Mouse (Mus musculus) kidney, adult 2 months (tissue): ENCODE data around the gene Il22ra1. TPM values are rescaled to one million over a fixed set of nuclear protein-coding genes. Genes with fewer than 3 reads are reported as not detected.

Experiments
- DNase-seq: peaks from one replicate; pipeline ENCODE4 v3.0.0; 2021
- H3K27ac ChIP-seq: fragments of 200-500 bp; 2 replicates; pipeline ENCODE4 v1.5.1; 2012; ENCODE audit warnings: low read depth, low read length, control low read depth, inconsistent platforms; ENCODE audit not compliant: insufficient read depth
- H3K27me3 ChIP-seq: fragments of 200-500 bp; replicated peaks from 2 replicates; pipeline ENCODE4 v1.6.1; 2012; ENCODE audit warnings: mild to moderate bottlenecking, moderate library complexity, low read length, inconsistent platforms; ENCODE audit not compliant: control insufficient read depth, insufficient read depth
- H3K36me3 ChIP-seq: fragments of 200-500 bp; 2 replicates; pipeline ENCODE4 v1.6.1; 2012; ENCODE audit warnings: mild to moderate bottlenecking, moderate library complexity, low read length, inconsistent platforms; ENCODE audit not compliant: control insufficient read depth, insufficient read depth
- H3K4me1 ChIP-seq: fragments of 200-500 bp; 2 replicates; pipeline ENCODE4 v1.6.1; 2011; ENCODE audit warnings: low read length; ENCODE audit not compliant: control insufficient read depth, insufficient read depth
- H3K4me3 ChIP-seq: fragments of 200-500 bp; 2 replicates; pipeline ENCODE4 v1.5.1; 2011; ENCODE audit warnings: mild to moderate bottlenecking, low read depth, low read length, control low read depth; ENCODE audit not compliant: insufficient read depth
- CTCF ChIP-seq: fragments of 200-500 bp; conservative IDR thresholded peaks from 2 replicates; pipeline ENCODE4 v1.5.1; 2011; ENCODE audit warnings: low read depth, mild to moderate bottlenecking, control low read depth, low read length, moderate library complexity, mixed read lengths; ENCODE audit not compliant: insufficient read depth, insufficient read length
- POLR2A ChIP-seq: fragments of 200-500 bp; IDR thresholded peaks from one replicate; pipeline ENCODE4 v1.6.1; 2011; ENCODE audit warnings: low read depth, low read length, control low read depth
- WGBS: fragments of 180-500 bp; shearing (Covaris S2); methylation state at CpG from one replicate; pipeline ENCODE4 v1.1.7; 2018; 5-methylcytosine and 5-hydroxymethylcytosine counted together
- polyA plus RNA-seq: library from polyadenylated mRNA; depleted of rRNA; stranded (reverse); fragments of >200 nt; gene quantifications from 2 replicates; pipeline ENCODE4 v1.2.3, GENCODE M21; 2012; rRNA removed

The Il22ra1 gene
- 3.0 and 4.1 TPM in 2 replicates for polyA plus RNA-seq

GRCm38 (mm10) chr4:135727817-135728216 lies at the start of gene Il22ra1:
TSS of gene Il22ra1 (plus strand) at chr4:135728172.
- 34% methylated on average over 14 of the region's 14 CpGs for WGBS
- Histone ChIP-seq H3K27me3 (no peaks in the 10 kb centered on the region), H3K4me1 (no peaks in the 10 kb centered on the region; the same call in 1 of the 2 replicates), H3K27ac (no peak within 1 kb of the TSS), H3K36me3 (no peaks in the 10 kb centered on the region), H3K4me3 (peak within 1 kb of the TSS; percentile 57)
- peak; percentile 95 for DNase-seq
- TF ChIP-seq POLR2A (no peak), CTCF (0 out of 2 replicates have a peak, but pooled peaks have one; percentile 18)

GRCm38 (mm10) chr4:135679316-135679715 lies 48.7 kb upstream of the Il22ra1 start:
- no peak for TF ChIP-seq POLR2A
- TF ChIP-seq CTCF, result no peak
- H3K36me3 ChIP-seq, result no peaks in the 10 kb centered on the region
- no peak overlapping the region for H3K4me3 ChIP-seq
- no peak overlapping the region for H3K27ac ChIP-seq
- 62% methylated on average over 4 of the region's 4 CpGs for WGBS
- no peak for DNase-seq
- no peaks in the 10 kb centered on the region for H3K27me3 ChIP-seq
- H3K4me1 ChIP-seq, result no peaks in the 10 kb centered on the region; the same call in 1 of the 2 replicates

GRCm38 (mm10) chr4:135681789-135682188 lies 46.2 kb upstream of the Il22ra1 start:
- Histone ChIP-seq H3K27me3 (no peaks in the 10 kb centered on the region), H3K4me1 (peaks cover 2% of the 10 kb centered on the region; the same call in 1 of the 2 replicates), H3K4me3 (no peak overlapping the region), H3K27ac (no peak overlapping the region), H3K36me3 (no peaks in the 10 kb centered on the region)
- TF ChIP-seq POLR2A (no peak), CTCF (no peak)
- DNase-seq, result no peak
- WGBS, result 70% methylated on average over 5 of the region's 5 CpGs

- TF ChIP-seq POLR2A, result no peak
- peak; percentile 63 for TF ChIP-seq CTCF
- 0 out of 2 replicates have a peak, but pooled peaks cover 2% of the 10 kb centered on the region for H3K4me1 ChIP-seq
- 30% methylated on average over 4 of the region's 4 CpGs for WGBS
- no peaks in the 10 kb centered on the region for H3K27me3 ChIP-seq
- no peak overlapping the region for H3K4me3 ChIP-seq
- peak; percentile 67 for DNase-seq
- H3K36me3 ChIP-seq, result no peaks in the 10 kb centered on the region
- no peak overlapping the region for H3K27ac ChIP-seq
Measured at GRCm38 (mm10) chr4:135683553-135683952, 44.4 kb upstream of the Il22ra1 start.

GRCm38 (mm10) chr4:135684731-135685130 lies 43.2 kb upstream of the Il22ra1 start:
- no peak for TF ChIP-seq CTCF
- TF ChIP-seq POLR2A, result no peak
- Histone ChIP-seq H3K4me1 (0 out of 2 replicates have a peak, but pooled peaks cover 2% of the 10 kb centered on the region), H3K27ac (no peak overlapping the region), H3K36me3 (no peaks in the 10 kb centered on the region), H3K4me3 (no peak overlapping the region), H3K27me3 (no peaks in the 10 kb centered on the region)
- WGBS, result 42% methylated on average over 3 of the region's 3 CpGs
- no peak for DNase-seq

- WGBS, result 3% methylated on average over 41 of the region's 41 CpGs
- DNase-seq, result peak; percentile 71
- peak within 1 kb of the TSS; percentile 5; the same call in 1 of the 2 replicates for H3K27ac ChIP-seq
- H3K27me3 ChIP-seq, result no peaks in the 10 kb centered on the region
- H3K4me1 ChIP-seq, result 0 out of 2 replicates have a peak, but pooled peaks cover 2% of the 10 kb centered on the region
- H3K4me3 ChIP-seq, result peak within 1 kb of the TSS; percentile 78
- no peaks in the 10 kb centered on the region for H3K36me3 ChIP-seq
- TF ChIP-seq POLR2A (no peak), CTCF (no peak)
Measured at GRCm38 (mm10) chr4:135685906-135686567, 41.9 kb upstream of the Il22ra1 start, which contains the start of gene Ifnlr1. TSS of gene Ifnlr1 (plus strand) at chr4:135686287.

GRCm38 (mm10) chr4:135686568-135686953 lies 41.4 kb upstream of the Il22ra1 start:
- Histone ChIP-seq H3K4me3 (peak overlapping the region; percentile 78), H3K27ac (no peak overlapping the region), H3K4me1 (0 out of 2 replicates have a peak, but pooled peaks cover 2% of the 10 kb centered on the region), H3K36me3 (no peaks in the 10 kb centered on the region), H3K27me3 (no peaks in the 10 kb centered on the region)
- DNase-seq, result peak; percentile 18
- 2% methylated on average over 21 of the region's 21 CpGs for WGBS
- no peak for TF ChIP-seq CTCF
- no peak for TF ChIP-seq POLR2A
